Mouse (Mus musculus) heart, postnatal 0 days (tissue): Measurements from ENCODE around the gene 9230102O04Rik.

Source experiments
- CTCF ChIP-seq: IDR thresholded peaks from 2 replicates; pipeline ENCODE4 v1.5.1; 2016; ENCODE audit warnings: antibody characterized with exemption, control low read depth, low read depth
- EP300 ChIP-seq: IDR thresholded peaks from 2 replicates; pipeline ENCODE4 v1.6.1; 2016; ENCODE audit warnings: antibody characterized with exemption, low read depth

DNA sequence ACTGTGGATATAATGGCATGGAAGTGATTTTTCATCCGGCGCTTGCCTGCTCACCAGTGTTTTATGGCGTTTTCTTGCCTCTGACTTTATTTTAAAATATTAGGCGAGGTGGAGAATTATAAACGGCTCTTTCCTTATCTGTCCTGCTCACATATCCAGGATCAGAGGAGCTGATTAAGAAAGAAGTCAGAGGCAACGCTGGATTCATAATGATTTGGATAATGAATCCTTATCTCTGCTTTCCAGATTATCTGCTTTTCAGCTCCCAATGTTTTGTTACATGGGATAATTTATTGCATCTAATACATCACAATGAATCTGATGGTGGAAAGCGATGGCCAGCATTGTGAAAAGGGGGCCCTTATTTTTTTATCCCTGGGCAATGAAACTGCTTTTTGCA is 3.2 kb upstream of the 9230102O04Rik start:
- no peak for TF ChIP-seq EP300
- no peak for TF ChIP-seq CTCF
